Mouse (Mus musculus) ES-Bruce4 (cell line): ENCODE measurements around the gene Acox2. TPM values are rescaled to one million over a fixed set of nuclear protein-coding genes. Genes with fewer than 3 reads are reported as not detected.

Experiments
- H3K27ac ChIP-seq: 2 replicates; pipeline ENCODE4 v1.5.1; 2012; ENCODE audit warnings: low read length, inconsistent platforms; ENCODE audit not compliant: insufficient read depth
- H3K27me3 ChIP-seq: 2 replicates; pipeline ENCODE4 v1.6.1; 2012; ENCODE audit warnings: mild to moderate bottlenecking, low read length, inconsistent platforms; ENCODE audit not compliant: control insufficient read depth, poor library complexity, insufficient read depth, severe bottlenecking
- H3K36me3 ChIP-seq: 2 replicates; pipeline ENCODE4 v1.6.1; 2012; ENCODE audit warnings: inconsistent platforms, mild to moderate bottlenecking, low read length, moderate library complexity; ENCODE audit not compliant: control insufficient read depth, poor library complexity, insufficient read depth, severe bottlenecking
- H3K4me1 ChIP-seq: one replicate; pipeline ENCODE4 v1.8.1; 2011; ENCODE audit warnings: low read length; ENCODE audit not compliant: control insufficient read depth, insufficient read depth
- H3K4me3 ChIP-seq: 2 replicates; pipeline ENCODE4 v1.5.1; 2011; ENCODE audit warnings: low read depth, mild to moderate bottlenecking, low read length
- H3K9ac ChIP-seq: 2 replicates; pipeline ENCODE4 v1.6.1; 2012; ENCODE audit warnings: low read depth, mild to moderate bottlenecking, inconsistent platforms; ENCODE audit not compliant: poor library complexity, severe bottlenecking
- H3K9me3 ChIP-seq: replicated peaks from 2 replicates; pipeline ENCODE4 v1.6.1; 2012; ENCODE audit warnings: mild to moderate bottlenecking, low read length, inconsistent platforms; ENCODE audit not compliant: control insufficient read depth, poor library complexity, insufficient read depth, severe bottlenecking
- CTCF ChIP-seq: IDR thresholded peaks from one replicate; pipeline ENCODE4 v1.8.1; 2011; ENCODE audit warnings: low read depth, low read length
- EP300 ChIP-seq: IDR thresholded peaks from 2 replicates; pipeline ENCODE4 v1.6.1; 2011; ENCODE audit warnings: low read depth, low read length; ENCODE audit not compliant: insufficient read depth
- POLR2A ChIP-seq: IDR thresholded peaks from one replicate; pipeline ENCODE4 v1.8.1; 2011; ENCODE audit warnings: low read length; ENCODE audit not compliant: insufficient read depth
- polyA plus RNA-seq: library from polyadenylated mRNA; stranded (reverse); fragments of >200 nt; gene quantifications from 2 replicates; pipeline ENCODE4 v1.2.4, GENCODE M21; 2011; ENCODE audit warnings: low read depth; ENCODE audit not compliant: missing spikeins, insufficient read depth, insufficient read length

Gene Acox2
- polyA plus RNA-seq, 1 experiment: not detected

DNA sequence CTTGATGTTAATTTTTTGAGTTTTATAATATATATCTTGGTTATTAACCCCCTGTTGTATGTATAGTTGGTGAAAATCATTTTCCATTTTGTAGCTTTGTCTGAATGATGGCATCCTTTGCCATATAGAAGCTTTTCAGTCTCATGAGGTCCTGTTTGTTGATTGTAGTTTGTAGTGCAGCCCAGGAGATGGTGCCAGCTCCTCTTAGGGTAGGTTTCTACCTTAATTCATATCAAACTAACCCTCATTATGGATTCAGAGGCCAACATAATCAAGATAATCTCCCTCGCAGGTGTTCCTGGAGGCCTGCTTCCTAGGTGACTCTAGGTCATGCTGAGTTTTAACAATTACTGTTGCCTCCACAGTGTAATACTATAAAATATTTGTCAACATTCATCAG, 3.1 kb upstream of the Acox2 start:
- no peak overlapping the region for H3K27ac ChIP-seq
- no peak overlapping the region for H3K4me3 ChIP-seq
- TF ChIP-seq EP300: no peak
- no peak for TF ChIP-seq CTCF
- no peak for TF ChIP-seq POLR2A
- no peaks in the 10 kb centered on the region for H3K9me3 ChIP-seq
- H3K36me3 ChIP-seq: no peaks in the 10 kb centered on the region
- H3K27me3 ChIP-seq: no peaks in the 10 kb centered on the region
- no peak overlapping the region for H3K9ac ChIP-seq
- no peaks in the 10 kb centered on the region for H3K4me1 ChIP-seq

DNA sequence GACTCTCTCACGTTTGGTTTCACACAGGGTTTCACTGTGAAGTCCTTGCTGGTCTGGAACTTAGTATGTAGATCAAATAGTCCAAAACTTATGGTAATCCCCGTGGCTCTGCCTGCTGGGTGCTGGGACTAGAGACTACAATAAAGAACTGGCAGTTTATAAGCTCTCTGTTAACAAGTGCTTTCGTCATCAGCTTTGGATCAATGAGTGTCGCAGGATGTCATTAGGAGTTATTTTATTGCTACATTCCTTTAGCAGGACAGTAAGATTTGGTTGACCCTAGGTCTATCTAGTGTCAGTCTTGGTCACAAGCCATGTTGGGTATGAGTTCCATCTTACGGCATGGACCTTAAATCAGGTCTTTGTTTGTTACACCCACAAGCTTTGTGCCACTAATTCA, 1.1 kb upstream of the Acox2 start:
- Histone ChIP-seq H3K4me1 (no peaks in the 10 kb centered on the region), H3K36me3 (no peaks in the 10 kb centered on the region), H3K27ac (no peak overlapping the region), H3K27me3 (no peaks in the 10 kb centered on the region), H3K9ac (no peak overlapping the region), H3K9me3 (no peaks in the 10 kb centered on the region), H3K4me3 (no peak overlapping the region)
- TF ChIP-seq EP300 (no peak), CTCF (no peak), POLR2A (no peak)

DNA sequence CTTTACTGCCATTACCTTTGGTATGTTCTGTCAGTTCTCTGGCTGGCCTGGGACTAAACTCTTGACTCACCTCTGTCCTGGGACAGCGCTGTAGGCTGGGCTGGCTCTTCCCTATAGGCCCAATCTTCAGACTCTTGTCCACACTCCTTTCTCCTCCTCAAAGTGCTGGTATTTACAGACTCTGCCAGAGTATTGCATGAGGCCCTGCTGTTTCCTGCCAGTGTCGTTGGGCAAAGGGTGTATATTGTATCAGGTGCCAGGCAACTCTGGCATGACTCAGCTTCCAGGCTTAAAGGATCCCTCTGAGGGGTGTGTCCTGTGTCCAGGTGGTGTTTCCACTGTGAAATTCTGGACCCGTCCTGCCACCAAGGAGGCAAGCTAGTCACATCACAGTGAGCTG, 401 bp downstream of the Acox2 start:
- no peak overlapping the region for H3K27ac ChIP-seq
- H3K4me3 ChIP-seq: no peak overlapping the region
- H3K36me3 ChIP-seq: no peaks in the 10 kb centered on the region

DNA sequence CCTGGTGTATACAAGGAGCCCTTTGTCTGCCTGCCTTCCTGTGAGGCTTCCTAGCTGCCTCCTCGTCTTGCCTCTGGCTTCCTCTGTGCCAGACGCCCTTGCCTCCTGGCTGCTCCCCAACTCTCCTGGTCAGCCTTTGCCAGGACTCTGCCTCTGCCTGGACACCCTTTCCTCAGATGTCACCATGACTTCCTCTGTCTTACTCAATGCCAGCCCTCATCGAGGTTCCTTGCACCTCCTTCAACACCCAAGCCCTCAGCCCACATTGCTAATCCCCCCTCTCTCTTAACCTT, 872 bp downstream of the Acox2 start:
- H3K27ac ChIP-seq: no peak overlapping the region
- no peaks in the 10 kb centered on the region for H3K4me1 ChIP-seq
- no peak for TF ChIP-seq CTCF
- TF ChIP-seq EP300: no peak
- no peak for TF ChIP-seq POLR2A
- no peak overlapping the region for H3K9ac ChIP-seq
- no peaks in the 10 kb centered on the region for H3K36me3 ChIP-seq
- H3K27me3 ChIP-seq: no peaks in the 10 kb centered on the region
- no peak overlapping the region for H3K4me3 ChIP-seq
- no peaks in the 10 kb centered on the region for H3K9me3 ChIP-seq

More for the DNA sequence above, 401 bp downstream of the Acox2 start:
- H3K27me3 ChIP-seq: no peaks in the 10 kb centered on the region
- H3K4me1 ChIP-seq: no peaks in the 10 kb centered on the region
- TF ChIP-seq POLR2A: no peak
- TF ChIP-seq EP300: no peak
- TF ChIP-seq CTCF: no peak
- no peaks in the 10 kb centered on the region for H3K9me3 ChIP-seq
- H3K9ac ChIP-seq: no peak overlapping the region

DNA sequence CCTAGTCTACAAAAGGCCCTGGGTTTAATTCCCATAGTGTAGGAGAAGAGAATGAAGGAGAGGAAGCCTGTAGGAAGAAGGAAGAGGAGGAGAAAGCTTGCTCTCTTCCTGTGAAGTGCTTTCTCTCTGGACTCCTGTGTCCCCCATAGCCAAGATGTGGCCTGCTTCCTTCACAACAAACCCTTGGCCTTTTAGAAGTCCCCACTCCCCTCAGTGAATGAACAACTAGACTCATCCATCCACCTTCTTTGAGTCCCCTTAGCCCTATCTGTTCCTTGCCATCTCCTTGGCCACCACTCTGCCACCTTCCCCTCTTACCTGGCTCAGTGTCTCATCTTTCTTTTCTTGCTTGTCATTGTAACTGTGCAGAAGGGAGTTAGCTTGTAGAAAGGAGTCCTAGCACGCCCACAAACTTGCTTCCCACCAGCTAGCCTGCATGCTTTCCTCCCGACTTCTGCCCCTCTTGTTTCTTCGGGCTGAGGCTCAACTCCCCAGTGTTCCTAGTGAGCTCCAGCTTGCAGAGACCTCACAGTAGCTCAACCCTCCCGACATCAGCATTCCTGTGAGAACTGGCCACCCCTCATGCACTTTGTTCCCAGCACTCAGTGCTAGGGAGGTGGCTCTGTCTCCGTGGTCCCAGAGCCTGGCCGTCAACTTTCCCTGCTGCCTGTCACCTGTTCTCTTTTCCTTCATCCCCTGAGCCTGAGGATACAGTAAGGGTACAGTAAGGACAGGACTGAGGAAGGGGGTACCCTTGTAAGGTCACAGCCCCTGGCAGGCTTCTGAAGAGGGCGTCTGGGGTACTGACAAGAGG, 1.4 kb downstream of the Acox2 start:
- no peak overlapping the region for H3K9ac ChIP-seq
- H3K27ac ChIP-seq: no peak overlapping the region
- no peak overlapping the region for H3K4me3 ChIP-seq
- H3K27me3 ChIP-seq: no peaks in the 10 kb centered on the region
- H3K9me3 ChIP-seq: no peaks in the 10 kb centered on the region
- TF ChIP-seq POLR2A: no peak
- TF ChIP-seq EP300: no peak
- no peak for TF ChIP-seq CTCF
- no peaks in the 10 kb centered on the region for H3K36me3 ChIP-seq
- no peaks in the 10 kb centered on the region for H3K4me1 ChIP-seq

DNA sequence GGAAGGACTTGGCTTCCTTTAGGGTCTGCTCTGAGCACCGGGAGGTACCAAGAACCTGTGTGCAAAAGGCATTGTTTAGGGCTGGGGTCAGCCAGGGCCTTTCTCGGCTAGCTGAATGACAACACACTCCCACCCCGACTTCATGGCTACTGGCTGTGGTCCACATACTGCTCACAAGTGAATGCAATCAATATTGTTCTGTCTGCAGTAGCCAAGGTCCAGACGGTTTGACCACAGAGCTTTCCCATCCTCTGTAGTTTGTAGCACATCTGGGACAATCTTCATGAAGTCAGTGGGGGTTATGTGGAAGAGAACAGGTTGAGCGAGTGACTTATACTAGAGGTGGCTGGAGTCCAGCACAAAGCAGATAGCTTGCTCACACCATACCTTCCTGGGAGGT, 2.3 kb downstream of the Acox2 start:
- TF ChIP-seq POLR2A: no peak
- TF ChIP-seq CTCF: no peak
- no peak for TF ChIP-seq EP300
- no peaks in the 10 kb centered on the region for H3K9me3 ChIP-seq
- no peaks in the 10 kb centered on the region for H3K27me3 ChIP-seq
- H3K4me1 ChIP-seq: no peaks in the 10 kb centered on the region
- no peak overlapping the region for H3K4me3 ChIP-seq
- H3K27ac ChIP-seq: no peak overlapping the region
- H3K9ac ChIP-seq: no peak overlapping the region
- H3K36me3 ChIP-seq: no peaks in the 10 kb centered on the region
